Mouse (Mus musculus) left cerebral cortex, adult 8-10 months (tissue): ENCODE measurements around the gene Olfr895. TPM values are rescaled to one million over a fixed set of nuclear protein-coding genes. Genes with fewer than 3 reads are reported as not detected.

Experiments used
- DNase-seq, 2 experiments: peaks; one replicate each; pipeline ENCODE4 v3.0.0; 2022; ENCODE audit warnings: low spot score in 2 of 2
- total RNA-seq, 4 experiments: library from RNA; stranded (reverse); gene quantifications; 2 replicates each; pipeline ENCODE4 v1.2.4; 2022

Olfr895 gene
- not detected for total RNA-seq

- DNase-seq = no peak
These were observed at the start of gene Olfr895 for GRCm38 (mm10) chr9:38267551-38267950. Gene Olfr895 (plus strand): TSS chr9:38267851.

- DNase-seq = no peak
These were observed 15.2 kb upstream of the Olfr895 start, which contains the start of gene Olfr143 for GRCm38 (mm10) chr9:38252474-38252873. Gene Olfr143 (plus strand): TSS chr9:38252774.

GRCm38 (mm10) chr9:38290807-38291206 is 23.2 kb downstream of the Olfr895 start, which contains the start of gene Olfr896-ps1:
Gene Olfr896-ps1 (plus strand): TSS chr9:38291107.
- no peak for DNase-seq

Other genes with a start within 250 kb of the Olfr895 start
- gene Olfr883, start 242.0 kb upstream of the Olfr895 start, total RNA-seq = under 1 TPM in 1 of 4 experiments, not detected in 3; 0.41 TPM
- not detected for gene Olfr884, start 221.3 kb upstream of the Olfr895 start, total RNA-seq
- not detected for gene Olfr885, start 206.5 kb upstream of the Olfr895 start, total RNA-seq
- gene Olfr887, start 183.8 kb upstream of the Olfr895 start, total RNA-seq = not detected
- not detected for gene Olfr888, start 159.7 kb upstream of the Olfr895 start, total RNA-seq
- under 1 TPM in 1 of 4 experiments, not detected in 3; 0.07 TPM for gene Olfr889, start 152.7 kb upstream of the Olfr895 start, total RNA-seq
- not detected for gene Olfr890, start 125.3 kb upstream of the Olfr895 start, total RNA-seq
- gene Olfr891, start 87.0 kb upstream of the Olfr895 start, total RNA-seq = not detected
- not detected for gene Olfr893, start 59.5 kb upstream of the Olfr895 start, total RNA-seq
- not detected for gene Olfr894, start 49.8 kb upstream of the Olfr895 start, total RNA-seq
- not detected for gene Olfr143, start 15.1 kb upstream of the Olfr895 start, total RNA-seq
- not detected for gene Olfr896-ps1, start 23.3 kb downstream of the Olfr895 start, total RNA-seq
- gene Olfr25, start 61.2 kb downstream of the Olfr895 start, total RNA-seq = not detected
- gene Olfr898, start 80.6 kb downstream of the Olfr895 start, total RNA-seq = not detected
- gene Olfr250, start 99.0 kb downstream of the Olfr895 start, total RNA-seq = not detected
- gene Olfr251, start 109.2 kb downstream of the Olfr895 start, total RNA-seq = not detected
- gene Olfr147, start 133.8 kb downstream of the Olfr895 start, total RNA-seq = not detected
- gene Olfr901, start 161.6 kb downstream of the Olfr895 start, total RNA-seq = not detected
- gene Olfr902, start 179.8 kb downstream of the Olfr895 start, total RNA-seq = not detected
- gene Olfr904, start 195.3 kb downstream of the Olfr895 start, total RNA-seq = not detected
- not detected for gene Olfr905, start 203.3 kb downstream of the Olfr895 start, total RNA-seq
- not detected for gene Olfr906, start 219.2 kb downstream of the Olfr895 start, total RNA-seq
- not detected for gene Olfr907, start 227.9 kb downstream of the Olfr895 start, total RNA-seq